Mouse (Mus musculus) urinary bladder, adult 2 months (tissue): Measurements from ENCODE around the gene Fndc3b. TPM values are rescaled to one million over a fixed set of nuclear protein-coding genes. Genes with fewer than 3 reads are reported as not detected.

Experiments
- DNase-seq: peaks from one replicate; pipeline ENCODE4 v3.0.0; 2022; ENCODE audit warnings: low spot score
- polyA plus RNA-seq: library from polyadenylated mRNA; depleted of rRNA; stranded (reverse); fragments of >200 nt; gene quantifications from 2 replicates; pipeline ENCODE4 v1.2.3, GENCODE M21; 2012

The Fndc3b gene
- polyA plus RNA-seq, 1 experiment, result 26.0 TPM

DNA sequence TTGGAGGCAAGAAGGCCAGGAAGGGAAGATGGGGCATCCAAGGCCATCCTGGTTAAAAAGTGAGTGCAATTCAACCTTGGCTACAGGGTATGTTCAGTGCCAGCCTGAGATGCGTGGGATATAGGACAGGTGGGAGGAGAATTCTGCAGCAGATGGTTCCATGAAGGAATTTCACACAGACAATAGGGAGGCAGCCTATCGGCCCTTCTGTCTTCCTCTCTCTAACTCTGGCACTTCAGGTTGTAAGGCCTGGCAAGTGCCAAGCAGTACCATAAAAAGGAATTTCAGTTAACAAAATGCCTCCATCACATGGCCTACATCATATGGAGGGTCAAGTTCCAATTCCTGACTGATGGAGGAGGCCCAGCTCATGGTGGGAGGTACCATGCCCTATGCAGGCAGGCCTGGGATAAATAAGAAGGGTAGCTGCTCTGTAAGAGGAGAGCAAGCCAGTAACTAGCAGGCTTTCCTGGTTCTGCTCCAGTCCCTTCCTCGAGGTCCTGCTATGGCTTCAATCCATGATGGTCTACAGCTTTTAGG lies 155.6 kb downstream of the Fndc3b start:
- no peak for DNase-seq

DNA sequence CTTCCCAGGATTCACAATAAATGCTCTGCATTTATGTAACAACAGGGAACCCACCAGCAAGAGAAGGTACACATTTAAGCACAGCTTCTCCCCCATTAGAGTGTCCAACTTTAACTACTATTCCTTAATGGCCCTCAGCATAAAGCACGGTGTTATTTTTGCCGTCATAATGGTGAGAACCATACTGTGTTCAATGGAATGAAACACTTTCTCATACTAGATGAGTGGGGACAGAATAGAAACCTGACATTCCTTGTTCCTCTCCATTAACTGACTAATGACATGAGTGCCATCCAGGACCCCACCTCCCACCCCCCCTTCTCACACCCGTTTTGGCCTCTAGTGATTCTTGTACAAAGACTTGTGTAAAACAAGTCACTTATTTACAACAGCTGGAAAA lies 156.8 kb downstream of the Fndc3b start:
- no peak for DNase-seq

DNA sequence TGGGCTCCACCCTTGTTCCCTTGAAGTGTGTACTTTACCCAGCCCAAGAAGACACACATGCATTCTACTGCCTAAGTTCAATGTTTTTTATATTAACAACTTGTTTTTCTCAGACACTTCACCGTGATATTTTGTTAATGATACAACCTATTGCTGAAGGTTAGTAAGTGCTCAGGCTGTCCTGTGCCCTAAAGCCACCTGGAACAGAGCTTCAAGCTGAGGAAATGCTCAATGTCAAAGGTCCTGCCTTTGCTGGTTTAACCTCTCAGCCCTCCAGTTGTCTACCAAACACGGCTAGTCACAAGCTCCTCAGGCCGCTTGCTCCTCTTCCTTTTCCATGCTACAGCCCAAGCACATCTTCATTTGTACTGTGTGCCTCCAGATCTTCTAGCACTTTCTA lies 157.3 kb downstream of the Fndc3b start:
- DNase-seq, result no peak

DNA sequence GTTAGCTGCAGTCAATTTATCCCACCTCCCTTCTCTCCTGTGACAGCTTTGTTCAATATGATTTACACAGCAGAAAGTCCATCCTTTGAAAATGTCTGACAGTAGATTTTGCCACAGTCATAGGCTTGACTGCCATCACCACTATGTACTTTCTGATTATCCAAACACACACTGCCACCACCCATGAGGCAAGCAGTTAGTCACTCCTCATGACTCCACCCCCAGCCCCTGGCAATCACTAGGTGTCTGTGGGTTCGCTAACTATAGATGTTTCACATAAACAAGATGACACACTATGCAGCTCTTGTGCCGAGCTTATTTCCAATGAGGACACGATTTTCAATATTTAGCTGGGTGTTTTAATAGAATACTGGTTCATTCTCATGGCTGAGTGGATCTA lies 160.1 kb downstream of the Fndc3b start:
- DNase-seq, result no peak

DNA sequence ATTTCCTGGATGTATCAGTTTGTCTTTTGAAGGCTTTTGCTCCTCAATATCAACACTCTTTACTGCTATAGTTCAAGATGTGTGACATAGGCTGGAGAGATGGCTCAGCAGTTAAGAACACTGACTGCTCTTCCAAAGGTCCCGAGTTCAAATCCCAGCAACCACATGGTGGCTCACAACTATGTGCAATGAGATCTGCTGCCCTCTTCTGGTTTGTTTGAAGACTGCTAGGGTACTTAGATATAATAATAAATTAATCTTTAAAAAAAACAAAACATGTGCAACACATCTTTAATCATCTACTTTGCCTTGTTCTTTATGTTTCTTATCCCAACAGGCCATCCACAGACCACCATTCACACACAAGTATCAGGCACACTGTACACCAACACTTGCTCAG lies 160.7 kb downstream of the Fndc3b start:
- DNase-seq, result no peak

DNA sequence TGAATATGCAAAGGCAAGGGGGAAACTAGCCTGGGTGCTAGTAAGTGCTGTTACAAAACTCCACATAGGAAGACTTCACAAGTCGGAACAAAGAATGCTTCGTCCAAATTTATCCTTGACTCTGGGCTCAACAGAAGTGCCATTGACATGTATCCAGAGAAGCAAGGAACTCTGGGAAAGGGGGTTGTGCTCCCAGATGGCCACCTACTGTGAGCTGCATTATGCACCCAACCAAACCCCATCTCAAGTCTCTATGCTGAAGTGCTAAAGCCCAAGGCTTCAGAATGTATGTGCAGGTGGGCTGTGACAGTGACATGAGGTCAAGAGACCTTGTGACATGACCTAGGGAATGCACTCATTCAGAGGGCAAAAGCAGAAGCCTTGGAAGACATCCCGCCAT lies 165.5 kb downstream of the Fndc3b start:
- DNase-seq, result no peak

DNA sequence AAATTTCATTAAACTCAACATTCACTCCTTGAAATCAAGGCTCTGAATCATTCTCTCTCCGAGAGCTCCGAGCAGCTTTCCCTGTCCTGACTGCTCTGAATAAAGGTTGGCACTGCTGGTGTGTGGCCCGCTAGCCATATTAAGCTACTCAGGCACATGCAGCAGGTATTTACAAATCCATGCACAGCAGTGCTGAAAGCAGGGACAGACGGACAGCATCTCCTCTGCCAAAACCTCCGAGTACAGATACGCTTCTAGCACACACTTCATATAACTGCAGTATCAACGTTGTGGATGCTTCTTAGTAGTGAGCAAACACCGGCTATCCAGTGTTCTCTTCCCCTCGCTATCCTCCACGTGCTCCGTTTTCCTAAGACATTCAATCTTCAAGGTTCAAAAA lies 167.0 kb downstream of the Fndc3b start:
- no peak for DNase-seq

DNA sequence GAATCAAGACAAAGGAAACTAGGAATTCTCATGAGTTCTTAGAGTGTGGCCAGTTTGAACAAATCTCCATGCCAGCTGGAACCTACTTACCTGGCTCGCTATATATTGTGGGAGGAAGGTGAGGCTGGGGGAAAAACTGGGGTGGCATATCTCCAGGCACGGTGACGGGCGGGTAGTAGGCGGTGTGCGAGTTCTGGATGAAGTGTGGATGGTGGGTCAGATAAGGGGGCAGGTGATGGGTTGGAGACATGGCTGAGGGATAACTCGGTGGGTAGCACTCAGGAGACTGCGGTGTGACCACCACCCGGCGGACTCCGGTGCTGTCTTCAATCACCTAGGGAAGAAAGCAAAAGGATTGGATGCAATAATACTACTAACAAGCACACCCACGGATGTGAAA lies 169.3 kb downstream of the Fndc3b start:
- DNase-seq, result no peak

DNA sequence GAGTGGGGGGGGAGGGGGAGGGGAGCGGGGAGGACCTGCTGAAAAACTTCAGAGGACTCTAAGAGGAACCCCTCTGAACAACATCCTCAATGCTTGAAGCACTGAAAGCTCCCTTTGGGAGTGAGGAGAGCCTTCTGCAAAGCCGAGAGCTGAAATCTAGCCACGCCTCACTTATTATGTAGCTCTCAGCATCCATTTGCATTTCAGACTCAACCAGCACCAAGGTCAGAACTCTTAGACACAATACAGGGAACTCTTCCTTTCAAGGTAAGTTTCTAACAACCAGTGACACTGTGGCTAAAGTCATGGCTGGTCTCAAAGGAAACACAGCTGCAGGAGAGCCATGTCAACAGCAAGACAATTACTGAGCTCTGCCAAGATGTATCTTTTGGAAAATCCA lies 169.9 kb downstream of the Fndc3b start:
- DNase-seq, result no peak

DNA sequence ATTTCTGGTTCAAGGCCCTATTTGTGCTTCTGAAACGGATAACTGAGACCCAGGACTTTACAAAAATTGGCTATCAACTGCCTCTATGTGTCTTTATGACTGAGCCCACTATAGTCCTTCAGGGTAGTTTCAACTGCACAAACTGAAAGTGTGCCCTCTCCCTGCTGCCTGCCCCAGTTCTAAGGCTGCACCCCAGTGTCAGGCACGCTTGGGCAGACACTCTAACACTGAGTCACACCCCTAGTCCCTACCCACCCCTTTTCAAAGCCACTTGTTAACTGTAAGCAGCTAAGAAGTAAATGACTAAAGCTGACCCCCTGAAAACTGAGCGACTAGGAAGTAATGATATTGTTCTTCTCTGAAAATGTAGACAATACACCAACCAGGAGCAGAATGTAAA lies 176.9 kb downstream of the Fndc3b start:
- no peak for DNase-seq

DNA sequence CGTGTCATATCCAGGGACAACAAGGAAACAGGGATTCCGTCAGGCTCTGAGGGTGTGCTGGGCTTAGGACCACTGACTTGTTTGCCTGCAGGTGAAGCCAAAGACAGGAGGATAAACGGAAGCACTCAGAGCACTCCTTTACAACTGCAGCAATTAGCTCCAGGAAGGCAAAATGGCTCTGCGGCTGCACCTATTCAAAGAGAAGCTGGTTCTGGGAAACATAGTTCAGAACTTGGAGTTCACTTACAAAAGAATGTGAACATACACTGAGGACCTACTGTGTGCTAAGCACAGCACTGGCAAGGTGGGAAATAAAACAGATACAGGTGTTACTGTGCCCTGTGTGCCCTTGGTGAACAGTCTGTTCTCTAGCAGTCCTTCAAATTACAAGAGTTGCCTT lies 177.4 kb downstream of the Fndc3b start:
- DNase-seq, result no peak

DNA sequence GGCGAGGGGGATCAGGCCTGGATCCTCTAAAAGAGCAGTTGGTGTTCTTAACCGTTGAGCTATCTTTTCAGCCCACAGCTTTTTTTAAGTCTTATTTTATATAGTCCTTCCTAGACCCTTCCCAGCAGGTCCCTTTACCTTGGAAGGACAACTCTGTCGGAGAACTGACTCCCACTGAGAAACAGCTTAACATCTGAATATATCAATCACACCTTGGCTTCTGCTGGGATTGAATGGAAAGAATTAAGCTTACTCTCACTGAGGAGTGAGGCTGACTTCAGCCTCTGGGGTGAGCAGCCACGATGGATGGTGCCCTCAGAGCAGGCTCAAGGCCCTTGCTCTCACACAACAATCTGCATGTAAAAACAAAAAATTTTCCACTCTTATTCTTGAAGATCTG lies 179.1 kb downstream of the Fndc3b start:
- no peak for DNase-seq

DNA sequence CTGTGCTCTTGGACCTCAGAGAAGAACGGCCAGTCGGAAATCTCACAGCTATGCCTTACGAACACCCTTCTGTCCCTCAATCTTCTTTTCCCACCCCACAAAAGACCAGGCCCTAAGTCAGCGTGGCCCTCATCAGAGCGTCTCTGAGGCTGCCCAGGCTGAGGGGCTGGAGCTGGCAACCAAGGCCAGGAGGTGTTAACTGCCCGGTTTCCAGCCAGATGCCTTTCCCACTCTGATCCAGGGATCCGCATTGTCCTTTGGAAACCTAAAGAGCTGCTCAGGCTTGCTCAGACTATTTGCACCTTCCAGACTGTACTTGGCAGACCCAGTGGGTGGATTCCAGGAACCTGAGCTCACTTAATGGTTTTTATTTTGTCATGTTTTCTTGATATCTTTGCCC lies 180.7 kb downstream of the Fndc3b start:
- DNase-seq, result no peak

DNA sequence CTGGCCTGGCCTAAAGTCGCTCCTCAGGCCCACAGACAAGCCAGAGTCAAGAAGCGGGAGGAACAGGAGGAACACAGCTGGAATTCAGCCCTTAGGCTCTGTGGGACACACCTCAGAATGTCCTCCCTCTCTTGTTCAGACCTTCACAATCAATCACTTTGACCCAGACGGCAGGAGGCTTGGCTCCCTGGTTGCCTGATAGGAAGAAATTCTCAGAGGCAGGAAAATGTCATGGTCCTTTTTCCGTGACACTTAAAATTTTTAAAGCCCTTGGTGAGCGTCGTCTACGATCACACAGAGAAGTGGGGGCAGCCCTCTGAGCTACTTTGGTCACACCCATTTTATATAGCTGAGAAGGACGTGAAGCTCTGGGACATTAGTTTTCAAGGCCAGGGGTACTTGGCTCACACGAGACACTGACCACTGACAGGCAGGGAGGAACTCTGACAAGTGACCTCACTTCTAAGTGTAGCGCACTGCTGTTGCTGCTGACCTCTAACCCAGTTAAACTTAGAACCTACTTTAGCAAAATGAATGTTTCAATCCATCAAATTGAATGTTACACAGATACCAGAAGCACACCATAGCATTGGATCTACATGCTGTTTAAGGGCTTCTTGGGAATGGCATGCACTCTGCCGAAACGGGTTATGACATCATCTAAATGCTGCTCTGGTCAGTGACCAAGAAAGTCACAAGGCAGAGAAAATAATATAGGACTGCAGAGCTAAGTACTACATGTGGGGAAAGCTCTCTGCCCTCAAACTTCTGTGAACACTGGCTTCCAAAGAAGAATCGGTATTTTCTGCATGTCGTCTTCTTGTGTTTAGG lies 181.7 kb downstream of the Fndc3b start:
- DNase-seq, result no peak

DNA sequence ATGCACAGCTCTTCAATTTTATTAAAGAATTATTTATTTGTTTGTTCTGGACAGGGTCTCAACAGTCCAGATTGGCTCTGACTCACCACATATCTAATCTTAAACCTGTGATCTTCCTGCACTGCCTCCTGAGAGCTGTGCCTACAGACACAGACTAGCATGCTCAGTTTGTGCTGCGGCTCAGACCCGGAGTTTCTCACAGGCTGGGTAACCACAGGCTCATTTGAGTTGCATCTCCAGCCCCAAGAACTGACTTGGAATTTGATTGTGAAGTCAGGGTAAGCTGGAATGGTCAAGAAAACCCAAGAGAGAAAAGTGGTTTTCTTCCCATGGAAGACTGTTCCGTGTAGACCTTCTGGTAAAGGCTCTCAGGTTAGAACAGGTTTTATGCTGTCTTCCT lies 184.1 kb downstream of the Fndc3b start:
- DNase-seq, result no peak

DNA sequence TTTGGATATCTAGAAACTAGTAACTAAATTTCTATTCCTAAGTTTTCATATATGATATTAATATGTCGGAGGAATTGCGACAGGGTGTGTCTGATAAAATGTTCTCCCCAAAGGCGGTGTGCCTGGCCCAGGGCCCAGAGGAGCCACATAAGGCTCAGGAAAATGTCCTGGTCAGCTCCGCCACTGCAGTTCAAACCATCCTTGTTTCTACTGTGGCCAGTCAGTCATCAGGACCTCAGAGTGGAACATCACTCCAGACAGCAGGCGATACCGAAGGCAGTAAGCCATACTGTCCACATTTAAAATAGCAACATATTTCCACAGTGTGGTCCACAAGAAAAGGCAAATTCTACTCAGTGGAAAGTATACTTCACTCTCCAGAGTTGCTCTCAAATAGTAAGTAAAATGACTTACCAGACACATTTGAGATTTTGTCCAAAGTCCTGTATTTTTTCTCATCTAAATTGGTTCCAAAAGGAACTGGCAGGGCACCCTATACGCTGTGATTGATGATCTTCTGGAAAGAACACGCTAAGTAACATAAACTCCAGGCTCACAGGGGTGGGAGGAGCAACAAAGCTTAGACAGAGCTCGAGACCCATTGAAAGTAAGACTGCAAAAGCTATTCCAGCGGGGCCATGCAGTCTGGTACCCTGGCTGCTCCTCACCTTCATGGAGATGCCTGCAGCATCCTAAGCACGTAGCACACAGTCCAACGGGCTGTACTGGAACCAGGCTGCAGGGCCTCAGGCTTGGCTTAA lies 187.8 kb downstream of the Fndc3b start:
- no peak for DNase-seq

DNA sequence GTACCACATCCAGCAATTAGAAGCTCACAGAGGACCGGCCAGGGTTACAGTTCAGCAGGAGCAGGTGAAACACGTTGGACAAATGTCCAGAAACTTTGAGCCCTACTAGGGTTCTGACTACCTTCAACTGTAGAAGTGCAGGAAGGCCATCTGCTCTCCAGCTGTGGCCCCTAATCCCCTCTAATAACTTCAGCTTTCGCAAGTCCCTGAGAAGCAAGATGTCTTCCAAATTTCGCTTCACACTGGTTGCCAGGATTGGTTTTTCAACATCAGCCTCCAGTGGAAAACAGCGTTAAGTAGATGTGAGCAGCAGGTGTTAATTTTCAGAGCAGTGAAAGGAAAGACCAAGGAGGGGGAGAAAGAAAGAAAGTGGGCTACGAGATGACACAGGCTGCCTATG lies 190.7 kb downstream of the Fndc3b start:
- no peak for DNase-seq

DNA sequence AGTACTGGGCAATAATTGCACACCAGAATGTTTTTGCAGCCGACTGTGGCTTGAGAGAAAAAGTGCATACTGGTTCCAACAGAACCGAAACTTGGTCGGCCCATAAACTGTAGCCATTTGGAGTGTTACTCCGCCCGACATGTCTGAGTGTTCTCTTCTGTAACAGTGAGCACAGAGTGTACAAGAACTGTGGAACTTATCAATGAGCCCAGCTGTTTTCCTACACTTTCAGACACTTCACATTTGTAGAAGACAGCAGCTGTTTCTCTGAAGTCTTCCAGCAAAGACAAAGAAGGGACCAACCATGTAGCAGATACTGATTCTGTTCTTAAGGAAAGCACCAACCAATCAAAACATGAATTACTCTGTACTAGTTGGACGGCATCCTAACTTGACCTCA lies 191.6 kb downstream of the Fndc3b start:
- DNase-seq, result no peak

DNA sequence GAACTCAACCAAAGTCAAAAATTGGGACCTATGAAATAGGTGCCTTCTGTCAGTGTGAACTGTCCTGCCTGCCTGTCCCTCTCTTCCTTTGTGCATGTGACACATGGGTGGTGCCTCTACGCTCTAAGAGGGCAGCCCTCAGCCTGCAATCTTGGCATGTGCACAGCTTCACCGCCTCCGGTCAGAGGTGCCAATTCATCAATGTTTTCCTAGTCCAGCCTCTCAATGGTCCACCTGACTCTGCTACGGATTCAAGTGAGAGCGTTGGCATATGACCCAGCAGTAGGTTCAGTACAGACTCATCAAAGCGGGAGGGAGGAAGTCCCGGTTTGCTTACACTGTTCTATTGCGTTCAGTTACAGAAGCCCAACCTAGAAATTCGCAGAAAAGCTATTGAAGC lies 192.2 kb downstream of the Fndc3b start:
- DNase-seq, result no peak

DNA sequence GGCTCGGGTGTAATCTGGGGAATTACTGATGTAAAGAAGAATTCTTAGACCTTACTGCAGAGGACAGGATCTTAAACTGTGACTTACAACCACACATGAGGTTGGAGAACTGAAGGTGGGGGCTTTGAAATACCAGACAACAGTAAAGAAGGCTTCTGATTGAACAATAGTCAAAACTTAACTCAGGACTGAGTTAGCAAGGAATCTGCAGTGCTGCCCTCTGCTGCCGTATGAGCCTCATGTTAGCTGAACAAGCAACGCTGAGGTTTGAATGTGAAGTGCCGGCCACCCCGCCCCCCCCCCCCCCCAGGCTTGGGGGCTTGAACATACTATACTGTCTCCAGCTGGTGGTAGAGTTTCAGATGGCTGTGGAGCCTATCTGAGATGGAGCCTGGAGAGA lies 194.6 kb downstream of the Fndc3b start:
- no peak for DNase-seq

DNA sequence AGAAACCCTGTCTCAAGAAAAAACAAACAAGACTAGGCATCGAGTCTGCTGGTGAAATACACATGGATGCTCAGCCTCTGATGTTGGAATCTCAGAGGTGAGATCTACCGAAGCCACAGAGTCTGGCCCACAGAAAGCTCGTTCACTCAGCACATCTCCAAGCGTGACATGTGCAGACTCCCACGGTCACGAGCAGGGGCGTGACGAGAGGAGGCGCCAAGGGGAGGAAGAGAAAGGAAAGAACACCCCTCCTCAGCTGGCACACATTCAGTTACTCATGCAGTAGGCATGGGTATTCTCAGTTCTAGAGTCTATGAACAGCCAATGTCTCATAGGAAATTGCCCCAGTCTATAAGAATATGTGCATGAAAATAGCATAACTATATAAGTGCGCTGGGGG lies 199.3 kb downstream of the Fndc3b start:
- no peak for DNase-seq

DNA sequence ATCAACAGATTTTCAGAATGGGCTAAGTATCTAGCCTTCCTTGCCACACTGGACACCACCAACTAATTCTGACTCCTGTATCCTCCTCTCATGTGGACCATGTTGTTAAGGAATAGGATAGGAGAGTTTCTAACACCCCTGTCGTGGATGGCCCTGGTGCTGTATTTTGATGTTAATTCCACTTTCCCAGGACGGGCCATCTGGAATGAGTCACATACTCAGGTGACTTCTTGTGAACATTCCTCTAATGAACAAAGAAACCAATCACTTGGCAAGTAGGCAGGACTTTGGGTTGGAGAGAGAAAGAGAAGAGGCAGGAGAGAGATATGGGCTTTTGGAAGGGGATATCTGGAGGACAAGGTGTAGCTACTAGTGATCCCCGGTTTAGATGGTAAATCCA lies 204.2 kb downstream of the Fndc3b start:
- no peak for DNase-seq

DNA sequence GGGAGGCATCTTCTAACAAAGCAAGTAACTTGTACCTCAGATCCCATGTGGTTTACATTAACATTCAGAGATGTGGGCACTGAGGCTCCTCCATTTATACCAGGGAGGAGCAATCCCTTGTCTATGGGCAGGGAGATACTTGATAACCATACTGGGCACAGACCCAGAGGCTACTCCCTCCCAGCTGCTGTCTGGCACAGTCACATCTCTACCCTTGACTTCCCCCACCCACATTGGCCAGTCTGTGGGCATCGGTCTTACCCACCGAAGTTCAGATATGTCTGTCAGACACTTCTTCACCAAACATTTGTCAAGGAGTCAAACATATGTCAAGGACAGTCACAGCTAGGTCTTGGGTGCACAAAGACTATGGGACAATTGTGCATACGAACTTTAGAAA lies 205.5 kb downstream of the Fndc3b start:
- DNase-seq, result no peak
